Mouse (Mus musculus) hindbrain, embryonic 10.5 days (tissue): Measurements from ENCODE around the gene Ghrhr. TPM values are rescaled to one million over a fixed set of nuclear protein-coding genes. Genes with fewer than 3 reads are reported as not detected.

Experiments
- DNase-seq: peaks from one replicate; pipeline ENCODE4 v3.0.0-alpha.2; 2017; ENCODE audit warnings: low spot score
- H3K27ac ChIP-seq: fragments of 300-500 bp; sonication (generic); 2 replicates; pipeline ENCODE4 v1.5.1; 2016; ENCODE audit warnings: mild to moderate bottlenecking, moderate library complexity
- H3K27me3 ChIP-seq: fragments of 300-500 bp; sonication (generic); 2 replicates; pipeline ENCODE4 v1.6.1; 2016; ENCODE audit warnings: mild to moderate bottlenecking; ENCODE audit not compliant: poor library complexity, insufficient read depth, severe bottlenecking
- H3K36me3 ChIP-seq: fragments of 300-500 bp; sonication (generic); 2 replicates; pipeline ENCODE4 v1.6.1; 2016; ENCODE audit warnings: mild to moderate bottlenecking, moderate library complexity
- H3K4me1 ChIP-seq: fragments of 300-500 bp; sonication (generic); replicated peaks from 2 replicates; pipeline ENCODE4 v1.6.1; 2016; ENCODE audit warnings: mild to moderate bottlenecking
- H3K4me3 ChIP-seq: fragments of 300-500 bp; sonication (generic); 2 replicates; pipeline ENCODE4 v1.5.1; 2016; ENCODE audit warnings: mild to moderate bottlenecking, moderate library complexity
- H3K9me3 ChIP-seq: fragments of 300-500 bp; sonication (generic); 2 replicates; pipeline ENCODE4 v1.6.1; 2016; ENCODE audit warnings: mild to moderate bottlenecking, moderate library complexity
- WGBS: fragments of 180-500 bp; shearing (Covaris S2); methylation state at CpG from one replicate; pipeline ENCODE4 v1.1.7; 2016; 5-methylcytosine and 5-hydroxymethylcytosine counted together
- polyA plus RNA-seq: library from polyadenylated mRNA; unstranded; fragments of >200 nt; fragmentation: Nextera tagmentation; extraction: Ambion mirVana; gene quantifications from 2 replicates; pipeline ENCODE4 v1.2.1, GENCODE M21; 2016

Gene Ghrhr
- polyA plus RNA-seq, 1 experiment from 2014 or later: not detected

DNA sequence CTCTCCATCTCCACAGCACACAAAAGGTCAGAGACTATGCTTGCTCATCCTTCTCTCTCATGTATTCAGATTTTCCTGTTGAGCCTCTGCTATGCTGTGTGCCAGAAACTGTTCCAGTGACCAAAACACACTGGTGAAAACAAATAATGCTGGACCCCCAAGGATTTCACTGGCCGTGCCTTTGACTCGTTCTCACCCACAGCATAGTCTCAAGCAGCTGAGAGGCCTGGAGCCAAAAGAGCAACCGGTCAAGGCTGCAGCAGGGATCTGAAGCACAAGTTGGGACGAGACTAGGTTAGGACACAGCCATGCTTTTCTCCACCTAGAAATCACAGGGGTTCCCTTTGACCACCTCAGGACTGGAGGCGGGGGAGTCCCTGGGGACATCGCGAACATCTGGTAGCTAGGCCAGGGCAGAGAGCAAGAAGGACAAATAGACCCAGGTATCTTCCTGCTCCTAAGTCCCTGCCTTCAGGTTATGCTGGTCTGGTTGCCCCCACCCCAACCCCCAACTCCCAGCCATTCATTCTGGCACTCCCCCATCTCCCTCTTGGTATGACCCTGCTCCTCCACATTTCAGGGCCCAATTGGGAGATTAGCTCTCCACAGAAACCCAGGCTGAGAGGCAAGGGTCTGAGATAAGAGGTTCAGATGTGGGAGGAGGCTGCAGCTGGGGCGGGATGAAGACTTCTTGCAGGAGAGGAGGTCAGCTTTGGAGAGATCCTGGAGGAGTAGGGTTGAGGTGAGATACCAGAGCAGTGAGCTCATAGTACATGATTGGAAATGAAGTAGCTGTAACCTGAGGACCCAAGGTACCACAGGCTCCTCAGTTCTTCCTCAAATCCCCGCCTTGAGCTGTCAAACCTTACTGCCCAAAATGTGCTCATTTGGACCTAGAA is 27.6 kb downstream of the Ghrhr start:
- Histone ChIP-seq H3K9me3 (no peaks in the 10 kb centered on the region), H3K4me1 (peaks cover 12% of the 10 kb centered on the region; the same call in 1 of the 2 replicates), H3K27ac (no peak overlapping the region), H3K27me3 (0 out of 2 replicates have a peak, but pooled peaks cover 3% of the 10 kb centered on the region), H3K4me3 (no peak overlapping the region), H3K36me3 (no peaks in the 10 kb centered on the region)
- no peak for DNase-seq
- 77% methylated on average over 9 of the region's 9 CpGs for WGBS

DNA sequence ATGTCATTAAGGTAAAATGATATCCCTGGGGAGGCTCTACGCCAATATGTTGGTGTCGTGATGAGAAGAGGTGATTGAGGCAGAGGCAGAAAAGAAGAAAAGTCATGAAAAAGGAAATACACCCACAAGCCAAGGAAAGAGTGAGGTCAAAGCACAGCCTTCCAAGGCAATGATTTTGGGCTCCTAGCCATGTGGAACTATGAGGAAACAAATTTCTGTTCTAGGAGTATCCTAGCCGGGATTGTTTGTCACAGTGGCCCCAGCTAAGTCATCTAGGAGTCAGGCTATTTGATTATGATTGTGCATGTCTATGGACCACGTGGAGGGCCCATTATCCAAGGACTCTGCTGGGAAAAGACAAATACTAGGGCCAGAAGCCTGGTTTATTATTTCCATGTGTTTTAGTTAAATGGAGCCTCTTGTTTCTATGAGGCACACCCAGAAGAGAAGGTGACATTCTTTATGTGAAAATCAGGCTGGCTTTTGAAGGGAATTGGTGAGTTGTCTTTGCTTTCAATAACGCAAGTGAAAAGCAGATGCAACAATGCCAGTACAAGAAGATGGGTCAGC is 28.4 kb downstream of the Ghrhr start:
- Histone ChIP-seq H3K27ac (no peak overlapping the region), H3K4me1 (peaks cover 12% of the 10 kb centered on the region; the same call in 1 of the 2 replicates), H3K4me3 (no peak overlapping the region), H3K9me3 (no peaks in the 10 kb centered on the region), H3K36me3 (no peaks in the 10 kb centered on the region), H3K27me3 (0 out of 2 replicates have a peak, but pooled peaks cover 3% of the 10 kb centered on the region)
- 80% methylated on average over 5 of the region's 5 CpGs for WGBS
- no peak for DNase-seq

DNA sequence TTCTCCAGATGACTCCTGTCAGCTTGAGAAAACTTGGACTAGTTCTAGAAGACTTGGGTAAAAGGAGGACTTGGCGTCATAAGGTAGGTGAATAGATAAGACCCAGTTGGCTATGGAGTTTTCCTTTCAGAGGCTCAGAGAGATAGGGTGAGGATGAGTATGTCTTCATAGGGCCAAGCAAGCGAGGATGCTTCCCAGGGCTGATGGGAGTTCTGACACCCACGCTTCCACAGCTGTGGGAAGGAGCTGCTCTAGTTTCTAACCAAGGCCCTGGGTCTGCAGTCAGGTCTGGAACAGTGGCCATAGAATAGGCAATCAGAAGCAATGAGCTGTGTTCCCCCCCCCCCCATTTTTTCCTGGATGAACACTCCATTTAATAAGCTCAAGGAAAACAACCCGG is 31.2 kb downstream of the Ghrhr start:
- Histone ChIP-seq H3K36me3 (no peaks in the 10 kb centered on the region), H3K4me1 (peaks cover 19% of the 10 kb centered on the region; the same call in 1 of the 2 replicates), H3K4me3 (no peak overlapping the region), H3K27me3 (no peaks in the 10 kb centered on the region), H3K9me3 (no peaks in the 10 kb centered on the region), H3K27ac (no peak overlapping the region)
- no peak for DNase-seq
- WGBS: 87% methylated on average over 4 of the region's 4 CpGs

DNA sequence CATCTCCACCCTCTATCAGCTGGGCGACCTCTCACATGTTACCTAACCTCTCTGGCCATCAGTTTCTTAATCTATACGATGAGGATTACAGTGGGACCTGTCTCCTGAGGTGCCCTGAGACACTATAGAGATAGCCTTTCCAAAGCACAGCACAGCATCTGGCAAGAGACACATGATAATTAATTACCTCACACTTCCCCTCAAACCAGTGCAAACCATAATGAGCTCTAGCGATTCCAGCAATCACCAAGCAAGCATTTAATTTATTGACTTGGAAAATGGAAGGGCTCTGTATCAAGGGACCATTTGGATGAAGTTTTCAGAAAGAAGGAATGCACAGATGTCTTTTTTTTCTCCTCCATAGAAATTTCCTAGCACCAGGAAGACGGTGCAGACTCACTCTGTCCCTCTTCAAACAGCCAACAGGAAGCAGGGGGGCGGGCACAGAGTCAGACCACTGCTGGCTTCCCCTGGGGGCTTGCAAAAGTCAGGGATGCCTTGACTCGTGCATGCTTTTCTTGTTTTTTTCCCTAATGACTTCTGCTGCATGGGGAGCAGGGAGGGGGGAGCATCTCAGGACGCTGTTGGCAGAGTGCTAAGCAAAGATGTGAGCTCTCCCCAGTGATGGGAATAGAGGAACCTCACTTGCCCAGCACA is 34.2 kb downstream of the Ghrhr start:
- Histone ChIP-seq H3K27ac (no peak overlapping the region), H3K36me3 (no peaks in the 10 kb centered on the region)
- WGBS: 58% methylated on average over 7 of the region's 7 CpGs

DNA sequence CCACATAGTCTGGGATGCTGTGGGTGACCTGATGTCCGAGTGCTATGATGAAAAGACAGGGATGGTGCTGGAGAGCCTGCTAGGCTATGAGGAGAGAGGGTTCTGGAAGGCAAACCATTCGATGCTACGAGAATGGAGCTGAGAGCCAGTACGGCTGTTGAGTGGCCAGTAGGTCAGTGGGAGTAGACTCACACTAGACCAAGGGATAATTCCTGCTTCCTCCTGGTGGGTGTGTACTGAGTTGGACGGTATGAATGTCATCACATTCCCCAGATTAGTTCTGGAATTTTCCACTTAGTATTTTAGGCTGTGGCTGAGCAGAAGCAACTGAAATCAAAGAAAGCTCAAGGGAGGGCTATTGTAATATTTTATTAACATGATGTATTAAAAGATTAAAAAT is 34.9 kb downstream of the Ghrhr start:
- WGBS: 85% methylated on average over 5 of the region's 5 CpGs
- H3K9me3 ChIP-seq: no peaks in the 10 kb centered on the region
- no peaks in the 10 kb centered on the region for H3K27me3 ChIP-seq
- H3K4me1 ChIP-seq: peaks cover 14% of the 10 kb centered on the region; the same call in 1 of the 2 replicates
- H3K27ac ChIP-seq: no peak overlapping the region
- no peak for DNase-seq
- H3K4me3 ChIP-seq: no peak overlapping the region
- no peaks in the 10 kb centered on the region for H3K36me3 ChIP-seq

More for the DNA sequence above, 34.2 kb downstream of the Ghrhr start:
- no peak overlapping the region for H3K4me3 ChIP-seq
- peaks cover 14% of the 10 kb centered on the region; the same call in 1 of the 2 replicates for H3K4me1 ChIP-seq
- DNase-seq: no peak
- no peaks in the 10 kb centered on the region for H3K27me3 ChIP-seq
- H3K9me3 ChIP-seq: no peaks in the 10 kb centered on the region

DNA sequence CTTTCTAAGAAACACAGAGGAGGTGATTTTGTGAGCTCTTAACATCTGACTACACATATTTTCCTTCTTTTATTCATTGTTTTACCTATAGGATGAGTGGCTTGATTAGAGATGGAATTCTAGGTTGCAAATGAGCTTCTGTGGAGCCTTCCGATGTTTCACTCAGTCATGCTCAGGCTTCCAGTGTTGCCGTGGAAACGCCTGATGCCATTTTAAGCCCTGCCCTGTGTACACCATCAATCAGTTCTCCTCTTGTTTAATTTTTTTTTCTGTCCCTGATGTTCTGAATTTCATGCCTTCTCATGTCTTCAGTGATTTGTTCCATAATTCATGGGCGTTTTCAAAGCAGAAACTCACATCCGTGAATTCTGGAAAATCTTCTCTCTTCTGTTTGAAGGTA is 40.1 kb downstream of the Ghrhr start:
- 67% methylated on average over 5 of the region's 5 CpGs for WGBS
- Histone ChIP-seq H3K4me1 (peaks cover 19% of the 10 kb centered on the region), H3K9me3 (no peaks in the 10 kb centered on the region), H3K4me3 (no peak overlapping the region), H3K36me3 (no peaks in the 10 kb centered on the region), H3K27ac (no peak overlapping the region), H3K27me3 (no peaks in the 10 kb centered on the region)
- DNase-seq: peak; percentile 22

DNA sequence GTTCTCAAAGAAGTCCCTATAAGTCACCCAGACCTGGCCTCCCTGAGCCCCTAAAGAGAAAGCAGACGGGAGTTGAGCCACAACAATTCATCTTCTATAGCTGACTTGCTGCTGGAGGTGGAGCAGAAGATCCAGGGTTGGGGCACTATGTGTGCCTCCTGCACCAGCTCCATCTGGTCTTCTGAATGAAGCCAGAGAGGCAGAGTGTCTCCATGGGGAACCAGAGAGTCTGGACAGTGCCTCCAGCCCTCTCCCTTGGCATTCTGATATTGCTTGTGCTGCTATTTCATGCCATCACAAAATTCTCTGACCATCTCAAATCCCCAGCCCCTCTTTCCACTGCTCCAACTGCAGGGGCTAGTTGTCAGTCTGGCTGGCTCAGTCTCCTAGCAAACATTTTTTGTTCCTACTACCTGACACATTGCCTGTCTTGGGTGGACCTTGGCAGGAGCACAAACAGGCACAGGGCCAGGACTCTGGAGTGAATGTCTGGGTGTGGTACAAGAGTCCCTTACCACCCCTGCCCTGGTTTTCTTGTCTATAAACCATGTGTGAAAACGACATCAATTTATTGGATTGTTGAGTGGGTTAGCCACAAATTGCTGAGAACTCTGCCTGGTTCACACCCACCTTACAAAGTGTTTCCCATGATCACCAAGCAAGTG is 42.8 kb downstream of the Ghrhr start:
- WGBS: 72% methylated on average over 2 of the region's 2 CpGs
- DNase-seq: no peak
- H3K4me1 ChIP-seq: peaks cover 31% of the 10 kb centered on the region

DNA sequence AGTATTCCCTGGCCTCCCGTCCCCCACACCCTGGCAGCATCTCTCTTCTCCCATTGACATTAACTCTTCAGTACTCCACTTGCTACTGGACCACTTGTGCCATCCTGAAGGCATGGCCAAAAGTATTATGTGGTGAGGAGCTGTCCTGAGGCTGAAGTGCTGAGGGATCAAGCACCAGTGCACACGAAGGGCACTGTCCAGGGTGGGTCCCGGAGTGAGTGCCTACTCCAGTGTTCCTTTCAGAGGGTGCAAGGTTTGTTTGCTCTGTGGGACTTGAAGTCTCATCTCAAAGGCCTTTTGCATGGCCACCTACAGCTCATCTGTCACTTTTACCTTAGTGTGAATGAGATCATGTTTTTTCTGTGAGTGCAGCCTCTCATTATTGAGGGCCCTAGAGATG is 44.3 kb downstream of the Ghrhr start:
- peak overlapping the region; percentile 84 for H3K27ac ChIP-seq
- H3K9me3 ChIP-seq: no peaks in the 10 kb centered on the region
- no peak for DNase-seq
- H3K4me1 ChIP-seq: peaks cover 31% of the 10 kb centered on the region
- H3K4me3 ChIP-seq: no peak overlapping the region
- peaks cover 7% of the 10 kb centered on the region; the same call in 1 of the 2 replicates for H3K27me3 ChIP-seq
- H3K36me3 ChIP-seq: no peaks in the 10 kb centered on the region
- 71% methylated on average over 3 of the region's 3 CpGs for WGBS

More for the DNA sequence above, 42.8 kb downstream of the Ghrhr start:
- Histone ChIP-seq H3K9me3 (no peaks in the 10 kb centered on the region), H3K27me3 (peaks cover 7% of the 10 kb centered on the region; the same call in 1 of the 2 replicates), H3K36me3 (no peaks in the 10 kb centered on the region), H3K27ac (no peak overlapping the region), H3K4me3 (no peak overlapping the region)

DNA sequence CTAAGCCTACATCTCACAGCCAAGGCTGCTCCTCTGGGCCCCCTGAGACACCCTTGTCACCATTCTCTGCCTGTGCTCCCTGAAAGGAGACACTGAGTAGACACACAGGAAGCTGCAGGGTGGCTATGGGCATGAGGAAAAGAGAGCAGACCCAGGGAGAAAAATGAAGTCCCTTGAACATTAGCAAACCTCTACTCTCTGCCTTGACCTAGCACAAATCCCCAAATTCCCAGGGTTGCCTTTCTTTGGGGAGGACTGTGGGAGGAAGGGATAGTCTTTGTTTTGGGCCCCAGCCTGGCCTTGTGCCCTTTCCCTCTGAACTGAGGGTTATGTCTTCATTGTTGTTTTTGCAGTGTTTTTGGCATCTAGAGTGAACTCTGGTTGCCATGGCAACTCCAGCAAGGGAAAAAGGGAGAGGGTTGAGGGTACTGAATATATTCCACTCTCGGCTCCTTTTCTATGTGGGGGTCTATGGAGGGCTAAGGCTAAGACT is 44.8 kb downstream of the Ghrhr start:
- peak; percentile 70 for DNase-seq
- Histone ChIP-seq H3K27me3 (peaks cover 7% of the 10 kb centered on the region; the same call in 1 of the 2 replicates), H3K36me3 (no peaks in the 10 kb centered on the region), H3K4me1 (peaks cover 31% of the 10 kb centered on the region), H3K9me3 (no peaks in the 10 kb centered on the region), H3K27ac (peak overlapping the region; percentile 84), H3K4me3 (no peak overlapping the region)
- WGBS: 20% methylated on average over 1 of the region's 1 CpGs

DNA sequence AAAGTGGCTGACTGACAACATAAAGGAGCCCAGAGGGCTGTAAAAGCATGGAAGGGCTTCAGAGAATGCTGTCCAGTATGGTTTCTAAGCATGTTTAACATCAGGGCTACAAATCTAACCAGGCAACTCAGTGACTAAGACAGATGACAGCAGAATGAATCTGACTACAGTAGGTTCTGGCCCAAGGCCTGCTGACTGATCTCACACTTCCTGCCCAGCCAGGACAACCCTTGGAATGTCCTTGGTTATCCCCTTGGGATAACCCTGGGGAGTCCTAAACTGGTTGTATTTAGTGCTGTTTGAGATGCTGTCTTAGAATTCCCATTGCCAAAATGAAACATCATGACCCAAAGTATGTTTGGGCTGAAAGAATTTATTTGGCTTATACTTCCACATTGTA is 56.0 kb downstream of the Ghrhr start:
- no peaks in the 10 kb centered on the region for H3K36me3 ChIP-seq
- H3K4me1 ChIP-seq: peaks cover 42% of the 10 kb centered on the region
- no peaks in the 10 kb centered on the region for H3K27me3 ChIP-seq
- DNase-seq: no peak
- H3K4me3 ChIP-seq: no peak overlapping the region
- no peak overlapping the region for H3K27ac ChIP-seq
- no peaks in the 10 kb centered on the region for H3K9me3 ChIP-seq

DNA sequence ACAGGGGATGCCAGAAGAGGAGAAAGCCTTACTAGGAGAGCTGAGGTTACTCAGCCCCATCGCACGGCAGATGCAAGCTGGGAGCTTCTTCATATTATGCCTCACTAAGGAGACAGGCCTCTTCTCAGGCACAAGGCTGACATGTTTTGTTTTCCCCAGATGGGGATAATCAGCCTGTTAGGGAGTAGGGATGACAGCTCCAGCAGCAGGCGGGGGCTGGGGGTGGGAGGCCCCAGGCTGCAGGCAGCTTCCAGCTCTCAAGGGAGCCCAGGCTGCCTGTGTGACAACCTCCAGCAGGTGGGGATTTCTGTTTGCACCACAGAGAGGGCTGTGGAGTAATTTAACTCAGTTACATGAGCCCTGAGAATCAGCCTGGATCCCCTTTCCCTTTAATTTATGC is 58.3 kb downstream of the Ghrhr start:
- H3K27ac ChIP-seq: peak overlapping the region; percentile 81
- no peaks in the 10 kb centered on the region for H3K36me3 ChIP-seq
- H3K27me3 ChIP-seq: no peaks in the 10 kb centered on the region
- 22% methylated on average over 3 of the region's 3 CpGs for WGBS
- H3K4me3 ChIP-seq: no peak overlapping the region
- peaks cover 46% of the 10 kb centered on the region for H3K4me1 ChIP-seq
- DNase-seq: peak; percentile 61
- no peaks in the 10 kb centered on the region for H3K9me3 ChIP-seq
